Mouse (Mus musculus) embryonic facial prominence, embryonic 14.5 days (tissue): ENCODE results near the gene Tpgs1. TPM values are rescaled to one million over a fixed set of nuclear protein-coding genes. Genes with fewer than 3 reads are reported as not detected.
A peak's percentile ranks its signal among the peaks of the same experiment; 100 is the strongest.

Source experiments
- ATAC-seq: fragments of 200-750 bp; cut with Nextera tagmentation; 2 replicates; pipeline ENCODE4 v1.8.0; 2017; ENCODE audit warnings: low read depth, moderate number of reproducible peaks, moderate TSS enrichment
- DNase-seq: peaks from one replicate; pipeline ENCODE4 v3.0.0-alpha.2; 2015; ENCODE audit warnings: low spot score
- H3K27ac ChIP-seq: fragments of 300-500 bp; sonication (generic); replicated peaks from 2 replicates; pipeline ENCODE4 v1.5.1; 2014; ENCODE audit warnings: low read depth, mild to moderate bottlenecking, low read length, moderate library complexity
- H3K27me3 ChIP-seq: fragments of 300-500 bp; sonication (generic); replicated peaks from 2 replicates; pipeline ENCODE4 v1.6.1; 2014; ENCODE audit warnings: low read length; ENCODE audit not compliant: control insufficient read depth, insufficient read depth
- H3K36me3 ChIP-seq: fragments of 300-500 bp; sonication (generic); 2 replicates; pipeline ENCODE4 v1.6.1; 2014; ENCODE audit warnings: low read length, mixed read lengths; ENCODE audit not compliant: control insufficient read depth, insufficient read depth
- H3K4me1 ChIP-seq: fragments of 300-500 bp; sonication (generic); 2 replicates; pipeline ENCODE4 v1.6.1; 2014; ENCODE audit warnings: antibody characterized with exemption, low read length; ENCODE audit not compliant: control insufficient read depth, insufficient read depth
- H3K4me2 ChIP-seq: fragments of 300-500 bp; sonication (generic); 2 replicates; pipeline ENCODE4 v1.6.1; 2014; ENCODE audit warnings: low read depth, mild to moderate bottlenecking, low read length, moderate library complexity, mixed read lengths
- H3K4me3 ChIP-seq: fragments of 300-500 bp; sonication (generic); 2 replicates; pipeline ENCODE4 v1.5.1; 2014; ENCODE audit warnings: low read depth, mild to moderate bottlenecking, low read length
- H3K9ac ChIP-seq: fragments of 300-500 bp; sonication (generic); 2 replicates; pipeline ENCODE4 v1.6.1; 2014; ENCODE audit warnings: low read depth, mild to moderate bottlenecking, low read length, moderate library complexity, mixed read lengths
- H3K9me3 ChIP-seq: fragments of 300-500 bp; sonication (generic); 2 replicates; pipeline ENCODE4 v1.6.1; 2016; ENCODE audit warnings: low read length; ENCODE audit not compliant: control insufficient read depth
- WGBS: fragments of 180-500 bp; shearing (Covaris S2); extraction: QIAGEN DNeasy Blood & Tissue Kit; methylation state at CpG from one replicate; pipeline ENCODE4 v1.1.7; 2014; 5-methylcytosine and 5-hydroxymethylcytosine counted together
- polyA plus RNA-seq: library from polyadenylated mRNA; unstranded; fragments of >200 nt; fragmentation: Nextera tagmentation; extraction: Ambion mirVana; gene quantifications from 2 replicates; pipeline ENCODE4 v1.2.1, GENCODE M21; 2014

Gene Tpgs1
- polyA plus RNA-seq: 58.7 and 65.3 TPM in 2 replicates

DNA sequence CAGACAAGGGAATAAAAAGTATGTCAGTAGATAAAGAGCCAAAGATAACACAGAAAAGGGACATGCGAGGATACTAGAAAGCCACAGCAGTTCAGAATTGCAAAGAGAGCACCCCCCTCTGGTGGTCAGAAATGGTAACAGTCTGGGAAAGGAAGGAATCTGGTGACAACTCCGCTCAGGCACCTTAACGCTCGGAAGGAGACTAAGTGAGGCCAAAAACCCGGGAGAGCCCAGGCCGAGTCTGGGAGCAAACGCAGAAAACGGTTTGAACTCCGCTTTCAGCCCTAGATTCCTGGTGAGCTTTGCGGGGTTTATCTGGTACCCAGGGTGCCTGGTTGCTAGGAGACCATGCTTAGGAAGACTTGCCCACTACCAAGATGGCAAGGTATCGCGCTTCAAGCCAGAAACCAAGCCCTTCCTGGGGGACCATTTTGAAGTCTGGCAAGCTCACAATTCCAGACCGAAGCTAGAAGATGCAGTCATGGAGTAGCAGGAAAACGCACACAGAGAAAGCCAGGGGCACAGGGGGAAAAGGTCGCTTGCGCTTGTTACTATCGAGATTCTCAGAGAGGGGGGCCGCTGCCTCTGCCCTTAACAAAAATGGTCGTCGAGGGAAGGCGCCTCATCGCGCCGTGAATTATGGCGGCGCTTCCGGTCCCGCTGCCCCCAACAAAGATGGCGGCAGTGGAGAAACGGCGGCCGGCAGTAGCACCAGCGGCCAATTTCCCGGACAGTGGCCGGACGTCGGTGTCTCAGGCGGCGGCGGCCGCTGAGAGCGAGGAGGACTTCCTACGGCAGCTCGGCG, at the start of gene Tpgs1:
TSS of gene Tpgs1 (plus strand) at position 599 of the 805 bp plus-strand sequence.
- peak; percentile 85 for ATAC-seq
- peak; percentile 95 for DNase-seq
- peak within 1 kb of the TSS; percentile 93 for H3K4me3 ChIP-seq
- WGBS: 0% methylated on average over 32 of the region's 45 CpGs
- 0 out of 2 replicates have a peak, but pooled peaks cover 4% of the 10 kb centered on the region for H3K4me1 ChIP-seq
- H3K9ac ChIP-seq: peak within 1 kb of the TSS; percentile 88
- no peaks in the 10 kb centered on the region for H3K36me3 ChIP-seq
- H3K27ac ChIP-seq: peak within 1 kb of the TSS; percentile 92
- peak within 1 kb of the TSS; percentile 81 for H3K4me2 ChIP-seq
- no peaks in the 10 kb centered on the region for H3K27me3 ChIP-seq
- H3K9me3 ChIP-seq: no peaks in the 10 kb centered on the region

DNA sequence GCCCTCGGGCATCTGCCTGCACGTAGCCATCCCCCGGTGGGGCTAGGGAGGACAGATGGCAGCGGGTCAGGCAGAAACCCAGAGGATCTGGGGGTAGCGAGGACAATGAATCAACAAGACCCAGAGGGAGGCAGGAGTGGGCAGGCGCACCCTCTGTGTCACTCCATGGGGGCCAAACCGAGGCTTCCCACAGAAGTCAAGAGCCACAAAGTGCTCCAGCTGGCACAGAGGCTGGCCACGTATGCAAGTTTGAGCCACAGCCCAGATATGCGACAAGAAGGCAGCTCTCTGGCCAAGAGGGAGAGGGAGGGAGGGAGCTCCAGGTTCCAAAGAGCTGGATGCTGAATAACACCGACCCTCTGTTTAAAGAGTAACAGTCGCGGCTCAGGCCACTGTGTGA, 45.2 kb upstream of the Tpgs1 start:
- no peak overlapping the region for H3K9ac ChIP-seq

DNA sequence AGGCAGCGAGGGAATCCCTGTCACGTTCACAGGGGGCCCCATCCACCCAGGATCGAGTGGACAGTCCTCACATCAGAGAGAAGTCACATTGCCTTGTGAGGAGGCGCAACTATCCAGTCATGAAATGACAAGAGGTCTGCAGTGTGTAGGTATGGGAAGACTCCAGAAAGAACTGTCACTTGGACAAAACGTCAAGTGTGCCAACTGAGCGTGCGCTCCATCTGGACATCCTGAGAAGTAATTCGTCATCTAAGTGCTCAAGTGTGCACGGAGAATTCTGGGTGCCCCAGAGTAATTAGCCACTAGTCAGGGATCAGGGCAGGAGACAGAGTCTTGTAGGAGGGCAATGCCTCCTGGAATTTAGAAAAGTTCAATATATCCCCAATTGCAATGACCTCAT, 43.8 kb upstream of the Tpgs1 start:
- 79% methylated on average over 9 of the region's 9 CpGs for WGBS
- Histone ChIP-seq H3K27me3 (no peaks in the 10 kb centered on the region), H3K4me3 (no peak overlapping the region), H3K4me2 (no peak overlapping the region), H3K36me3 (no peaks in the 10 kb centered on the region), H3K27ac (no peak overlapping the region), H3K9me3 (no peaks in the 10 kb centered on the region), H3K9ac (no peak overlapping the region), H3K4me1 (no peaks in the 10 kb centered on the region)
- DNase-seq: no peak
- ATAC-seq: no peak

More for the DNA sequence above, 45.2 kb upstream of the Tpgs1 start:
- Histone ChIP-seq H3K4me2 (no peak overlapping the region), H3K27ac (no peak overlapping the region), H3K4me3 (no peak overlapping the region), H3K9me3 (no peaks in the 10 kb centered on the region), H3K27me3 (no peaks in the 10 kb centered on the region), H3K4me1 (no peaks in the 10 kb centered on the region), H3K36me3 (no peaks in the 10 kb centered on the region)
- WGBS: 71% methylated on average over 11 of the region's 12 CpGs
- DNase-seq (no peak), ATAC-seq (no peak)

- Histone ChIP-seq H3K27me3 (no peaks in the 10 kb centered on the region), H3K4me2 (no peak overlapping the region), H3K36me3 (no peaks in the 10 kb centered on the region), H3K9ac (no peak overlapping the region), H3K27ac (no peak overlapping the region), H3K4me3 (no peak overlapping the region), H3K4me1 (no peaks in the 10 kb centered on the region), H3K9me3 (no peaks in the 10 kb centered on the region)
- WGBS: 78% methylated on average over 10 of the region's 10 CpGs
- no peak; the same call in 1 of the 2 replicates for ATAC-seq
- no peak for DNase-seq
Measured at GRCm38 (mm10) chr10:79626156-79626555, 43.0 kb upstream of the Tpgs1 start.

- no peak overlapping the region for H3K9ac ChIP-seq
- no peaks in the 10 kb centered on the region for H3K36me3 ChIP-seq
- 76% methylated on average over 5 of the region's 5 CpGs for WGBS
- ATAC-seq (no peak), DNase-seq (no peak)
- no peaks in the 10 kb centered on the region for H3K9me3 ChIP-seq
- H3K4me1 ChIP-seq: no peaks in the 10 kb centered on the region
- no peaks in the 10 kb centered on the region for H3K27me3 ChIP-seq
- no peak overlapping the region for H3K4me2 ChIP-seq
- H3K4me3 ChIP-seq: no peak overlapping the region
- H3K27ac ChIP-seq: no peak overlapping the region
Measured at GRCm38 (mm10) chr10:79628377-79628776, 40.8 kb upstream of the Tpgs1 start.

DNA sequence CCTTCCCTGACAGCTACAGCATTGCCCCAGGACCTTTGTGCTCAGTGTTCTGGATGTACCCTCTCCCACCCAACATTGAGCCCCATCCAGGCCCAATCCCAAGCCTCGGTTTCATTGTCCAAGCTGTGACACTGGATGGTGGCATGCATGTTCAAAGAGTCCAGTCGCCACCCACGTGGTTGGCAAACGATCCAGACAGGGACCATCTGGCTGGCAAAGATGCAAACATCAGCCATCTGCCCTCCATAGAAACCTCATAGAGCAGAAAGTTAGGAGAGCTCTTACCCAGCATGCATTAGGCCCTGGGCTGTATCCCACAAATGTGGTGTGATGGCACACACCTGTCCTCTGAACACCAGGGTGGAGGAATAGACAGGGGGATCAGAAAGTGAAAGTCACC, 37.7 kb upstream of the Tpgs1 start:
- Histone ChIP-seq H3K4me1 (no peaks in the 10 kb centered on the region), H3K4me3 (no peak overlapping the region), H3K27ac (no peak overlapping the region), H3K9me3 (no peaks in the 10 kb centered on the region), H3K27me3 (no peaks in the 10 kb centered on the region), H3K9ac (no peak overlapping the region), H3K36me3 (no peaks in the 10 kb centered on the region), H3K4me2 (no peak overlapping the region)
- DNase-seq (no peak), ATAC-seq (no peak)
- 85% methylated on average over 4 of the region's 4 CpGs for WGBS

- DNase-seq: no peak
- no peaks in the 10 kb centered on the region for H3K36me3 ChIP-seq
- H3K9ac ChIP-seq: no peak overlapping the region
- H3K4me3 ChIP-seq: no peak overlapping the region
- H3K27ac ChIP-seq: no peak overlapping the region
- no peak overlapping the region for H3K4me2 ChIP-seq
- whole genome bisulfite sequencing: 75% methylated on average over 17 of the region's 17 CpGs
- no peak for ATAC-seq
- H3K4me1 ChIP-seq: peaks cover 4% of the 10 kb centered on the region; the same call in 1 of the 2 replicates
- no peaks in the 10 kb centered on the region for H3K9me3 ChIP-seq
- no peaks in the 10 kb centered on the region for H3K27me3 ChIP-seq
Measured at GRCm38 (mm10) chr10:79633006-79633777, 36.0 kb upstream of the Tpgs1 start.

DNA sequence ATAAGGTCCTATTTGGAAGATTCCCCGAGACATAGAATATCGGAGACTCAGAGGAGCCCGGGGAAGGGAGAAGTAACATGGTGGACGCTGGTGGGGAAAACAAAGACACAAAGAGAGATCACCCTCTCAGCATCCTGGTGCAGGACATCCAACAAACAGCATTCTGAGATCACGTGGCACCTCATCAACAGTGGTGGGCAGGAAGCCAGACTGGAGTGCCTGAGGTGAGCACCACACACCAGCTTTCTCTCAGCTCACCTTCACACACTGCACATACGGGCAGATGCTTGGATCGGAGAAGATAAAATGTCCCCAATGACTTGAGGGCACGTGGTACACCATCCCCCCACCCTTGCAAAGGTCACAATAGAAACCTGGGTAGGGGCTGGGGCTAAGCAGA, 32.9 kb upstream of the Tpgs1 start:
- 0 out of 2 replicates have a peak overlapping the region, but pooled peaks have one; percentile 84 for H3K9ac ChIP-seq
- WGBS: 81% methylated on average over 8 of the region's 8 CpGs
- no peaks in the 10 kb centered on the region for H3K27me3 ChIP-seq
- ATAC-seq (no peak), DNase-seq (no peak)
- peak overlapping the region; percentile 91 for H3K4me2 ChIP-seq
- 0 out of 2 replicates have a peak overlapping the region, but pooled peaks have one; percentile 73 for H3K4me3 ChIP-seq
- H3K36me3 ChIP-seq: no peaks in the 10 kb centered on the region
- peaks cover 16% of the 10 kb centered on the region; the same call in 1 of the 2 replicates for H3K4me1 ChIP-seq
- no peak overlapping the region for H3K27ac ChIP-seq
- no peaks in the 10 kb centered on the region for H3K9me3 ChIP-seq
